Mouse (Mus musculus): Measurements from ENCODE around the gene Vmn2r27.

Vmn2r27 gene

DNA sequence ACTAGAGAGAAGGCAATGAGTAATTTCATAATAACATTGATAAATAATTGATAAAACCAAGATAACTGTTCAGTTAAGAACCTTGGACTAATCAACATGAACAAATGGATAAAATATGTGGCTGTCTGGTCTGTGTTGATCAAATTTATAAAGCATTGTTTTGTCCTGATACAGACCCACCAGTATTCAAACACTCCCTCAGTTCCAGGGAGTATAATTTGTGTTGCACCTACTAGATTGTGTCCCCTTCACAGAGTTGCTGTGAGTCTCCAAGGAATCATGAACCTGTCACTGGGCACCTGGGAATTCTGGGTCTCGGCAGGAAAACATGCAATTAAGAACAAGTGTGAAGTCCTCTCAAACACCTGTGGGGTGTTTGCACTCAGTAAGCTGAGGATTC is at the start of gene Vmn2r27:
TSS of gene Vmn2r27 (minus strand) at position 101 of the 400 bp plus-strand sequence.
- no peak for DNase-seq (ENCODE audit: low spot score in 2 of 2)

GRCm38 (mm10) chr6:124278291-124278690 is 46.6 kb upstream of the Vmn2r27 start:
- no peak for DNase-seq (ENCODE audit: low spot score in 2 of 2)

DNA sequence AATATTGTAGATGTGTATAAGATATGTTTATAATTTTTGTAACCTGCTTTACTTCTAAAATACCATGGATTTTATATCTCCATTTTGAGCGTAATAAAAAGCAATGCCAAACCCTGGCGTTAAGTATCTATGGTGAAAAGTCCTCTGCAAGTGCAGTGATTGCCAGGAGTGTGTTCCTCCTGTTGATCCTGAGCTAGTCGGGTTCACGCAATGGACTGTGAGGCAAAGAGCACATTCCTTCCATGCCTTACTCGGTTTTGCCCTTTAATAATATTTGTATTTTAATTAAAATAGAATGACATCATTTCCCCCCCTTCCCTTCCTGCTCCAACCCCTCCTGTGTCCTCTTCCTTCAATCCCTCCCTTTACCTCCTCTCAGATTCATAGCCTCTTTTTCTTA is 46.0 kb upstream of the Vmn2r27 start:
- DNase-seq (ENCODE audit: low spot score in 2 of 2): no peak

GRCm38 (mm10) chr6:124273231-124273880 is 41.7 kb upstream of the Vmn2r27 start:
- no peak for DNase-seq (ENCODE audit: low spot score in 2 of 2)

DNA sequence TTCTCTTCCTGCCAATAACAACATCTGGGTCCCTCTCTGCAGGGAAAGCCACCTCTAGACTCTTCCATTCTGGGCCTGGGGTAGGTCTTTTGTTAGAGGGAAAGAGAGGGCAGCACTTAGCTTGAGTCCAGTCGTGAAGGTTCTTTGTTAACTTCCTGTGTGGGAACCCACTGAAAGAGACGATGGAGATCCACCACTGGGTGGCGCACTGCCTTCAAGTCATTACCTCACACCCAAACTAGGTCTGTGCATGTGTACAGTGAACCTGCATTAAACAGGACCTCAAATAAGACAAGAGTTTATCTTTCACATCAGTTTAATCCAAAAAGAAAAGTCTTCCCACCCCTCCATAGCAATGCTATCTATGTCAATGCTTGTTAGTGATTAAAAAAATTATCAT is 31.0 kb upstream of the Vmn2r27 start:
- DNase-seq (ENCODE audit: low spot score in 2 of 2): peak; percentile 64 to 79

GRCm38 (mm10) chr6:124260198-124260931 is 28.7 kb upstream of the Vmn2r27 start:
- DNase-seq (ENCODE audit: low spot score in 2 of 2): peak; percentile 70 to 72

- DNase-seq (ENCODE audit: low spot score in 2 of 2): no peak
These were observed 24.2 kb upstream of the Vmn2r27 start for GRCm38 (mm10) chr6:124255721-124256470.

- no peak for DNase-seq (ENCODE audit: low spot score in 2 of 2)
These were observed 29.5 kb downstream of the Vmn2r27 start for GRCm38 (mm10) chr6:124202116-124202515.

GRCm38 (mm10) chr6:124168499-124169257 is 63.0 kb downstream of the Vmn2r27 start:
- no peak for DNase-seq (ENCODE audit: low spot score in 2 of 2)

GRCm38 (mm10) chr6:124166596-124166995 is 65.1 kb downstream of the Vmn2r27 start:
- DNase-seq (ENCODE audit: low spot score in 2 of 2): no peak

- DNase-seq (ENCODE audit: low spot score in 2 of 2): no peak
These were observed 81.8 kb downstream of the Vmn2r27 start for GRCm38 (mm10) chr6:124149808-124150207.
